Mouse (Mus musculus) layer of hippocampus, adult 18-20 months (tissue): ENCODE measurements at regions not wholly inside any gene's neighbourhood (a gene's known extent, or its start where the extent isn't known, plus 50 kb on each side); places are given as distances from the start of the nearest gene placed in this dataset.
A peak's percentile ranks its signal among the peaks of the same experiment; 100 is the strongest.

Experiments used
- DNase-seq, 2 experiments: peaks; one replicate each; pipeline ENCODE4 v3.0.0; 2022; ENCODE audit warnings: low spot score in 2 of 2

DNA sequence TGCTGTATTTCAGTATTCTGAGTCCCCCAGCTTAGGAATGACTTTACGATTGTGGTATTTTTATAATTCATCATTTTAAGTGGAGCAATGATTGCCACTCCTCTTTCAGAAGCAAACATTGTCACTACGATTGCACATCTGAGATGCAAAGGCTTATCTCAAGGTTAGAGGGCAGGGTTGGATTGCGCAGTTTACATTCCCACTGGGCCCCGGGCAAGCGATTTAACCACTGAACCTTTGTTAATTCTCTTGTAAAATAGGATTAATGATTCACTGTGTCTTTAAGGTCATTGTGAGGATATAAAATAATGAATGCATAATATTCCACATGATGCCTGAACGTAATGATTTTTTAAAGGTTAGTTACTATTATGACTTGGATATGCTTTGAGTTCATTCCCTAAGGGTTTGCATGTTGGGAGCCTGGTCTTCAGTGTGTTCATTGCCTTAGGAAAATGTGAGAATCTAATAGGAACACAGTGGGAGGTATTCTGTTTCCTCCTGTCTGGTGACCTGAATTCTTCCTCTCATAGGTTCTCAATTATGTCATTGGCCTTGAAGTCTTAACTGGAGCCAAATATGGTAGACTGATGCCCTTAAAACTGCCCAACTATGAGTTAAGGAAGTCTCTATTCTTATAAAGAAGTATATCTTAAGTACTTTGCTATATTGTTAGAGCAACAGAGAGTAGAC lies 1198.4 kb downstream of the Gsdmc2 start:
- no peak for DNase-seq

DNA sequence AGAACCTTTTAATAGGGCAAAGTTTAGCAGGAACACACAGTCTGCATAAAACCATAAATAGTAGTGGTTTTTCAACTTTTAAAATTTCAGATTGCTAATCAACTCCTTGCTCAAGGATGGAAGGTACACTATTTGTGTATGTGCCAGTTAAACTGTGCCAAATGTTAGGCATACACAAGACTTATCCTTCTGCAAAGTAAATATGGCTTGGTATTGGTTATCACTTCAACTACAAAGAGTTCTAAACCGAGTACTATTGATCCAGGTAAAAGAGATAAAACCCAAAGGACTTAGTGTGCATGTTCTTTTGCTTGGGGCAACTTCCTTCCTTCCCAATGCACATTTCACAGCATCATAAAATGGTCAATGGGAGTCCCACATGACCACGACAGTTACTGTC lies 1200.2 kb downstream of the Gsdmc2 start:
- no peak for DNase-seq

DNA sequence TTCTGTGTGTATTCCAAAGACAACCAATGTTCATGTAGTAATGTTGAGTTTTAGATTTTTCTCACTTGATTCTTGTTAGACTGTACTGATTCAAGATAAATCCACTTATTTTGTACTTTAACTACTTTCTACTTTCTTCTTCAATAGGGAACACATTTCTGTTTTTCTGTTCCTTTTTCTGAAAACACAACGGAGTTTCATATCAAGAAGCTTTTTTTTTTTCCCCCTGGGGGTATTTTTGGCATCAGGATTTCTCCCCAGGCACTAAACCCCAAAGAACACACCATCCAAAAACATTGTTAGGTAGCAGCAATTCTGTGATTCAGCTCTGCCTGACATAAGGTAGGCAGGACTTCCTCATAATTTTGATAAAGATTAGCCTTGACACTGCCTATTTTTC lies 1200.7 kb downstream of the Gsdmc2 start:
- DNase-seq: no peak

DNA sequence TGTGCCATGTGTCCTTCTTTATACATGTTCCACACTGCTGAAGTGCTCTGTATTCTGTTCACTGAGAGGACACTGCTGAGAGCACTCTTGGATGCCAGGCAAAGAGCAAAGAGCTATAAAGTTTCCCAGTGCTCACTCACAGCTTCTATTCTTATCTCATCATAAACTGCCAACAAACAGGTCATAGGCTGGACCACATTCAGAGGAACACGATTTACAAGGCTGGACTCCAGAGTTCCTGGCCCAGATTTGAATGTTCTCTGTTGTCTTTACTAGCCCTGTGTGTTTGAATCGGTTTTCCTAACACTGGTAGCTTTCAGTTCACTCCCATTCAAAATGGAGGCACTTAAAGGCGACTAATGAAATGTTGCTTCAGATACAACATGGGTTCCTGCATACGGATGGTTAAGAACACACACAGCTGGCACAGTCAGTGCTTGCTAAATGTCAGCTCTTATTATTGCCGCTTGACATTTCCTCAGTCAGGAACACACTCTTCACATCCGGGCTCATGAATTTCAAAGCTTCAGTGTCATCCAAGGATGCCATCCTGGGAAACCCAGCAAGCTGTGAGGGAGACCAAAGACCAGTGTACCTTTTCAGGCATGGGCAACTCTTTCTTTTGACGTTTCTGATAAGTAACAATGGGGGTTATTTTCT lies 1203.8 kb downstream of the Gsdmc2 start:
- DNase-seq: peak in 1 of 2 experiments; percentile 36

DNA sequence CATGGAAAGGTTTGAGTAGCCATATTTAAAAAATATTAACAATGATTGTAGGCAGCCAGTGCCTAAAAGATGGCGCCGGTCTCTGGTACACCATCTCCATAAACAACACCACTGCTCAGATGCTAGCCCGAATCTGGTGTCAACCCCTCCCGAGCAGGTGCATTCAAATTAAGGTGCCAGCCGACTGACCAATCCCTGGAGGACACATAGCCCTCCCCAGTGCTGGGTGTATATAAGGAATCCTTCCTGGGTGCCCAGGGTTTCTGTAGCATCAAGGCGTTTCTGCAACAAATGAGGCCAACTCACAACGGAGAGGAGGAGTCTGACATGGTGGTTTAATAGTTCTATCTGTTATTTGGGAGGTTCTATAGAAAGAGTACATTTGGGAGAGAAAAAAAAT lies 1219.6 kb downstream of the Gsdmc2 start:
- DNase-seq: no peak

DNA sequence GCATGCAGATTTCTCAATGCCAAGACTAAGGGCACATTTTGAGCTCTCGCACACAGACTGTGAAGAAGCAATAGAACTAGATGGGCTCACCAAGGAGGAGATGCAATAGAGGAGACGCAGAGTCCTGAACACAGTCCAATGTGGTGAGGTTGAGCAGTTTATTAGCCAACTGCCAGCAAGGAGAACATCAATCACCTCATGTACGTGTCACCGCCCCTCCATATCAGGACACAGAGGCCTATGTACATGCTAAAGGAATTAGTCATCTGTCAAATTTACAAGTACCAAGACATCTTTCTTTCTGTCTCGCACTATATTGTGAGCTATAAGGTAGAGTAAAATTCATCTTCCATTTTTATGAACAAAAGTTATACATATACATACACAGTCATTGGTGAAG lies 1228.9 kb downstream of the Gsdmc2 start:
- no peak for DNase-seq

DNA sequence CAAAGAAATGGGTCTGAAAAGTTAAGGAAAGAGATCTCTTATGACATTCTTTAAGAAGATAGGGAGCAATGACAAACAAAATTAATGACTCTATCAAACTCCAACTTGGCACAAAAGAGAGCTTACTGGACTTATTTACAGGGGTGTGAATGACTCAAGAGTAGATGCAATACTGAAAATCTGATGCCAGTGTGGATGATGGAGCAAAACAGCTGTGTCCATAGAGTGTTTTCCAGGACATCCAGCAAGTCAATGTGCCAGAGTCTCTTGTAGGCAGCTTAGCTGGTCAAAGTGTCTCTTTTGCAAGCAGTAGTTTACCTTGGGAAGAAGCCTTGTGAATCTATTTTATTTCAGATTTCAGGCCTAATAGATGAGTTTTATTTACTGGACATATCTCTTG lies 1248.2 kb downstream of the Gsdmc2 start:
- no peak for DNase-seq

DNA sequence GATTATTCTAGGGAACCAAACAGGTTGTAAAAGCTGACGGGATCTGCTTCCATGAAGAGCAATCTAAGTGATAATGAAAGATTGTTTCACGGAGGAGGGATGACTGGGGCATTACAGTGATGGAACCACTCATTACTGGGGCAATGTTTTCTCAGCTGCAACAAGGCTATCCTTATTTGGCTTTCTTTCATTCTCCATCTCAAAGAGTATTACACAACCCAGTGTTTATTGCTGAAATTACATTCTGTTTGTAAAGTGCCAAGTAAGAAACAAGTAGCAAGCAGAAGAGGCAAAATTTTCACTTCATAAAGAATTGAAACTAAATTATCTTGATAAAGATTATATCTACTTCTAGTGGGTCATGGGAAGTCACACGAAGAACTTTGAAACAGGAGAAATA lies 1256.4 kb downstream of the Gsdmc2 start:
- DNase-seq: no peak

DNA sequence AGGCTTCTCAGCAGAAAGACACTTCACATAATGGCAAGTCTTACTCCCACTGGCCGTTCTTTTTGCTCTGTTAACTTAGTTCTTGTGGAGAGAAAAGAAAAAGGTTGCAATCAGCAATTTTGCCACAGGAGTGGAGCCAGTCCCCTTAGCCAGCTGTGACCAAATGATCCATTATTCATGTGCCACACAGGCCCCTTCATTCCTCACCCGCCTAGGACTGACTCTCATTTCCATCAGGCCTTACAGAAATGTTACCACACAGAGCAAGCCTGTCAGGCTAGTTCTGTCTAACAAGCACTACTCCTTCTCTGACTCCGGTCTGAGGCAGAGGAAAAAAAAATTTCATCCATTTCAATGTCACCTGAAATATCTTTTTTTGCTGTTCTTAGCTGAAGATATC lies 1266.2 kb downstream of the Gsdmc2 start:
- no peak for DNase-seq

DNA sequence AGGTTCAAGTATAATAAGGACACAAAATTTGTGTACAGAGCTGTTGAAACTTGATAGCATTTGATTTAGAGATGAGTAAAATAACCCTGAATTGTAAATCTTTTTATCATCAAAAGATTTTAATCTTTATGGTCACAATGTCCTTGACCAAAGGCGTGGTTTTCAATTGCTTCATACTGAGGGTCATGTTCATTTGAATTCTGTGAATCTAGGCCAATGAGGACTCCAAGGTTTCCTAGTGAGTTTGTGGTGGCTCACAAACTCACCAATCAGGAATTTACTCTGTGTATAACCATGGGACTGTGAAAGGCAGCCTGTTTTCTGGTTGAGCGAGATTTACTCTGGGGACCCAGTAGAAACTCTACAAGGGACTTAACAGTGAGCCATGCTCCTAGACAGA lies 1269.2 kb downstream of the Gsdmc2 start:
- DNase-seq: no peak

DNA sequence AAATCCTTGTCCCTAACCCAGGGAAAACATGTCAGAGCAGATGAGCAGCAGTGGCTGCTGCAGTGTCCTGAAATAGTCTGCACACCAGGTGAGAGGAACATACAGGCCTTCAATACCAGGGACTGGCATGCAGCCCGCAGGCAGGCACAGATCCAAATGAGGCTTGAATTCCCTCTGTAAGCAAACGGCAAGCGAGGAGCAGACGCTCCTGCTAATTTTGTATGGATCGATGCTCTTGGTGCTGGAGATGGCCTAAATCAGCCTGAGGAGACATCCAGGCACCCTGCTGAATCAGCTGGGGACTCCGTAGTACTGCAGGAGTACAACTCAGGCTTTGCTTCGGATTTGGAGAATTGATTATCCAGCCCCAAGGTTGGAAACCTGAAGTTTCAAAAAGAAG lies 1273.2 kb downstream of the Gsdmc2 start:
- DNase-seq: peak in 1 of 2 experiments; percentile 57

DNA sequence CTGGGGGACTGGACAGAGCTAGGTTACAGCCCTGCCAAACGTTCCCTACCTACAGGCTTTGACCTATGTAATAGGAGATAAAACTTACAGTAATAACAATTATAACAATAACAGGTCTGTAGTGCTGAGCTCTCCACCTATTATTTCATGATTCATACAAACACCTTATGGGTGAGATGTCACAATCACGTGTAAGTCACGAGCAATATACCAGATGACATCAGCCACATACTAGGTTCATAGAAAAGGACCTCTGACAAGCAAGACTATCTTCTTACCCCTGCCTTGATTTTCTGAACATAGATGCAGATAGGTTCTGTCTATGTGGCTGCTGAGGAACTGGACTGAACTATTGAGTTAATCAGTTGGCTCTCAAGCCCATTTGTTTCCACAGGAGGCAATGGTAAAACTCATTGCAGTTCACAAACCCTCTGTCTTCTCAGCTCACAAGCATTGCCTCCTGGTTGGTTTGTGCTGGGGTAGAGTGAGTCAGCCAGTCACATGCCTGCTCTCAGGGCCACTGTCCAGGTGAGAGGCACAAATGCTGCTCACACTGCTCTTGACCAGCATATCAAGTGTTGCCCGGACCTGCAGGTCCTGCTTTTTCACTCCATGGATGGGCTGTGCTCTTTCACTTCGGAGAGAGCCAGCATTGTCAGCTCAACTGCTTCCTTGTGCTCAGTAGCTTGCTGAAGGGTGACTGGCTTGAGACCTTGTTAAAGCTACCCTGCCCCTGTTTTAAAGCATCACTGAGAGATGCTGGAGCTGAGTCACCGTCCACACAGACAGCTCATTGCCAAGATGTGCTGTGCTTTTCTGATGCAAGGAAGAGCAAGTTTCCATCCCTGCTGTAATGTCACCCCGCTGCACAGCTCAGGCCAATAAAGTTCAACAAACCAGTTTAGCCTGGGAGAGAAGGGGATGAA lies 1275.9 kb downstream of the Gsdmc2 start:
- no peak for DNase-seq

DNA sequence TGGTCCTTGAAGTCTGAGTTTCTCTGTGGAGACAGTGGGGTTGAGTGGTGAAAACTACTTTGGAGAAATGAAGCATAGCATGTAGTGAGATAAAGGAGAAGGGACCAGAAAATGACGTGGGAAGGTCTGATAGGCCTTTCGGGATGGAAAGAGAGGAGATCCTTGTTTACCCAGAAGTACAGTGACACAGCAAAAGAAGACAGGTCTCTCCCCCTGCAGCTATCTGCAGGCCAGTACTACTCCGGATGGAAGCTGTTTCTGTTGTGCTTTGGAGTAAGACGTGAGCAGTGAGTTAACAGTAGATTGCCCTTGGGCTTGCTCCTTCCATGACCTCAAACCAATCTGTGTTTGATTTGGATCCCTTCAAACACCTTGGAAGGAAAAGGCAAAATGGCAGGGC lies 1277.5 kb downstream of the Gsdmc2 start:
- DNase-seq: no peak

DNA sequence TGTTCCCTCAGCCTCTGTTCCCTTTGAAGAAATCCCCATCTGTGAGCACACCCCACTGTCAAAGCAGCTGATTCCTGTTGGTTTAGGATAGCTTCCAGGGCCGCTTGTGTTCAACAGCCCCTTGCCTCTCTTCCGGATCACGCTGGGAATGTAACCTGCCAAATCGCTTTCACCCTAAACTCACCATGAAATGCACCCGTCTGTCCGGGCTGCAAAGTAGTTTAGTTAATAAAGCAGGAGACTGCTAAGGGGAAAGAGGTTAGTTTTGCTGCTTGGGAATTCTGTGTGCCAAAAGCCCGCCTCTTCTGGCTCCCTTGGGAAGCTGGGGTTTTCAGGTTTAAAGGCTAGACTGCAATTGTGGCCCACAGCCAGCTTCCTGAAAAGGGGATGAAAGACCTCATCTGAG lies 1278.9 kb downstream of the Gsdmc2 start:
- peak; percentile 13 to 44 for DNase-seq

DNA sequence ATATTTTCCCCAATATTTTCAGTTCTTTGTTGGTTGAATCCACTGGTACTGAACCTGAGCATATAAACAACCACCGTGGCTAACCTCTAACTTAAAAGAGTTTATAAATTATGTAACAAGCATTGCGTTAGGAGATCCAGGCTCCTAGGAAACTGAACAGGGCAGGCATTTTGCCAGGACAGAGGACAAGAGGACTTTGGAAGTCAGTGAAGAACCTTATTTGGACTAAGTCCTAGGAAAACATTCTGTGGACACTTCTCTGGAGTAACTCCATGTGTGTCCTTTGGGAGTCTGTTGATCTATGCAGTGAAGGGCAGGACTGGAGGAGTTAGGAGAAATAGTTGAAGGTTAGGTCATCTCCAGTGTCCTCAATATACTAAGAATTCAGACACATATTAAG lies 1311.7 kb downstream of the Gsdmc2 start:
- no peak for DNase-seq

DNA sequence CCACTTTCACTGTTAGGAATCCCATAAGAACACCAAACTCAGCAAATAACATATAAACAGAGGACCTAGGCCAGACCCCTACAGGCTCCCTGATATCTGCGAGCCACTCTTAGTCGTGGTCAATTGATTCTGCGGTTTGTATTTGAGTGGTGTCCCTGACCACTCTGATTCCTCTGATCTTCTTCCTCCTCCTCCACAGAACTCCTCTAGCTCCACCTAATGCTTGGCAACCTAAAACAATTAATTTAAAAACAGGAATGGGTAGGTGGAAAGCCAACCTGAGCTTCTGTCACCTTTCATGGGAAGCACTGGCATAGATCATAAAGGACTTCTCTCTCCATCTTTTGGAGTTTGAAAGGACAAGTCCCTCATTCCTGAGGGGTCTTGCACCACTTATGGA lies 1316.0 kb downstream of the Gsdmc2 start:
- no peak for DNase-seq

DNA sequence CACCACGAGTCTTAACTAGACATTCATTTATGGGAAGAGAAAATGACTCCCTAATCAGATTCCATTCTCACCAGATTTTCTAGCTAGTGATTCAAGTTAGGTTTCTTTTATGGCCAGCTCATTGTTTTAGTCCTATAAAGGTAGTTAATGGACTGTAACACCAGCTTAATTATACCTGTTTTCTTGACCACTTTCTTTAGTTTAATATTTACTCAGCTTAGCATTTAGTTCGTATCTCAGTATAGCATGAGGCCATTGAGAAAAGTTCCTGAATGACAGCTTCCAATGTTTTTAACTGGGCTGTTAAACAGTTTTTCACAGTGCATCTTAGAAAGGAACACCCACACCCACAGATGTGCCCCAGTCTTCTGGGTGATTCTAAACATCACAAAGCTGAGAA lies 1320.3 kb downstream of the Gsdmc2 start:
- no peak for DNase-seq

DNA sequence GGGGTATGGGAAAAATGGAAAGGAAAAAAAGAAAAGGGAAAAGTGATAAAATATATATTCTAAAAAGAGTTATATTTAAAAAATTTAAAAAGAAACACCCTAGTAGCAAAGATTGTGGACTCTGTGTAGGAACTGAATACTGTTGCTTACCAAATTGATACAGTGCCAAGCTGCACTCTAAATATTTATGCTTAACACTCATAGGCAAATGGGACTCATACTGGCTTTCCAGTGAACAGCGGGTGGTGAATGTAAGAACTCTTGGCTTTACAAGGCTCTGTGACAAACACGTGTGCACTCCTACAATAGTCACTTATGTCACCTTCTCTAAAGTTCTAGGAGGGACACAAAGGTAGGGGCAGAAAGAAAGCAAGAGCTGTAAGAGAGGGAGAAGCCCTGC lies 1320.8 kb downstream of the Gsdmc2 start:
- DNase-seq: no peak

DNA sequence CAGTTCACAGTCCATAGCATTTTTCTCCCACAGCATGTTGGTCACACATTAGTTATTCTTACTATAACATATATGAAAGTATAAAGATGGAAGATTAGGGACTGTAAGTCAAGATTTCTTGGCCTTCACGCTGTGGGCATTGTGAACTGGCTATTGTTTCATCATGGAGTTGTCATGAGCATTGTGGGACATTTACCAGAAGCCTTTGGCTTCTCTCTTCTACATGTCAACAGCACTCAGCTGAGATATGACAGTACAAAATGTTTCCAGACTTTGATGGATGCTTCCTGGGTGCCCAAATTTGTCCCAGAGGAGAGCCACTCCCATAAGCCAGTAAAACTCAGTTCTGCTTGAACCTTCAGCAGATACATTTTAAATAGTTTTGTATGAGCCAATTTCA lies 1331.5 kb downstream of the Gsdmc2 start:
- no peak for DNase-seq

DNA sequence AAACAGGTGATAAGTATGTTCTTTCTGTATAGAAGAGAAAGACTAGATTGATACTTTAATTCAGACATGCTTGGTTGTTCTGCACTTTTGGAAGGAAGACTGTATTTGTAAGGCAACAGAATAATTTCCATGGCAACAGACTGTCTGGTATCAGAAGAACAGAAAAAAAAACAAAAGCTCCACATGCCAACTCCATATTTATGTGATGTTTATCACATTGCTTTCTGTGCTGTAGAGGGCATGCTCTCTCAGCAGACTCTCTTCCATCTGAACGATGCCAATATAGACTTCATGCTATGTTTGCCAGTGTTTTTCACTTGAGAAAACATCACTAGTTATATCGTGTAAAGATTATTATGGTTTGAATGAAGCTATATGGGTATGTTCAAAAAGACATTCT lies 1333.5 kb downstream of the Gsdmc2 start:
- peak in 1 of 2 experiments; percentile 38 for DNase-seq

DNA sequence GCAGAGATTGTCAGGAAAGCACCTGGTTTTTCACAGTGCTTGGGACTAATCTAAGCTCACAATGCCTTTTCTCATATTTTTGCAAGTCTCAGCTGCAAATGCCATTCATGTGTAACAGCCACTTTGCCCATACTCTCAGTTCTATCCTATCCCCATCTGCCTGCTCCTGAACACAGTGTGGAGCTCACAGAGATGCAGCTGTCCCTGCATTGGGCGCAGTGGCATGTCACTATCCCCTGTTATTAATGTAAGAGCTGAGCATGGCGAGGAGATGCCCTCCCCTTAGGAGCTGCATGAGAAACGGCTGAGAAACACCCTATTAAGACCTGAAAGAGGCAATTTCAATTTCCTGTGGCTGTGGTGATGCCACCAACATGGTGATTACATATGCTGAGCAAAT lies 1341.1 kb downstream of the Gsdmc2 start:
- peak in 1 of 2 experiments; percentile 33 for DNase-seq

DNA sequence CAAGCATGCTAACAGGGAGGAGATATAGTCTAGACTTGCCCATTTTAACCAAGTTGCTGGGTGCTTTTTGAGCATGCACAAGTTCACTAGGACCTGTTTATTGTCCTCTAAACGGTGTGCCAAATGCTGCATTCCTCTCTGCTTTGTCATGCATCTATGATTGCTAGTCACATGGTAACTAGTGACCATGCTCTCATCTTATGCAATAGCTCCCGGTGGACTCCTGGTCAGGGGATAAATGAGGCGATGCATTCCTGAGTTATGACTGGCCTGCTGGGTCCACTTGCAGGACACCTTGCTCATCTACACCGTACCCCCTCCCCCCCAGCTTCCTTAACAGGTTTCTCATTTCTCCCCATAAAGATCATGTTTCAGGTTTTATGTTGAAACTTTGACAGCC lies 1344.0 kb downstream of the Gsdmc2 start:
- no peak for DNase-seq
